Mouse (Mus musculus) T-cell, adult 2 months (primary cell): ENCODE measurements around the gene Hnf1b.

Source experiments
- DNase-seq: peaks from one replicate; pipeline ENCODE4 v3.0.0; 2022; ENCODE audit warnings: low spot score

Gene Hnf1b

GRCm38 (mm10) chr11:83849529-83850335 lies at the start of gene Hnf1b:
Hnf1b (plus strand) TSS chr11:83850063.
- no peak for DNase-seq

- DNase-seq, result no peak
These were observed 47.7 kb upstream of the Hnf1b start for GRCm38 (mm10) chr11:83802166-83802565.

- no peak for DNase-seq
These were observed 47.3 kb upstream of the Hnf1b start for GRCm38 (mm10) chr11:83802581-83802980.

GRCm38 (mm10) chr11:83810441-83810840 lies 39.4 kb upstream of the Hnf1b start:
- DNase-seq, result no peak

- DNase-seq, result no peak
These were observed 34.7 kb upstream of the Hnf1b start for GRCm38 (mm10) chr11:83815191-83815590.

GRCm38 (mm10) chr11:83815628-83816027 lies 34.2 kb upstream of the Hnf1b start:
- DNase-seq, result no peak

- no peak for DNase-seq
These were observed 32.8 kb upstream of the Hnf1b start for GRCm38 (mm10) chr11:83817048-83817447.

GRCm38 (mm10) chr11:83817994-83818393 lies 31.9 kb upstream of the Hnf1b start:
- no peak for DNase-seq

GRCm38 (mm10) chr11:83818591-83819127 lies 31.2 kb upstream of the Hnf1b start:
- no peak for DNase-seq

- DNase-seq, result no peak
These were observed 29.9 kb upstream of the Hnf1b start for GRCm38 (mm10) chr11:83819806-83820483.

- DNase-seq, result no peak
These were observed 23.7 kb upstream of the Hnf1b start for GRCm38 (mm10) chr11:83826142-83826541.

GRCm38 (mm10) chr11:83828553-83829142 lies 21.2 kb upstream of the Hnf1b start:
- no peak for DNase-seq

GRCm38 (mm10) chr11:83832389-83832788 lies 17.5 kb upstream of the Hnf1b start:
- DNase-seq, result peak; percentile 10

GRCm38 (mm10) chr11:83833517-83833916 lies 16.3 kb upstream of the Hnf1b start:
- DNase-seq, result no peak

GRCm38 (mm10) chr11:83833959-83834496 lies 15.8 kb upstream of the Hnf1b start:
- DNase-seq, result no peak

- no peak for DNase-seq
These were observed 10.4 kb upstream of the Hnf1b start for GRCm38 (mm10) chr11:83839451-83839850.

GRCm38 (mm10) chr11:83843534-83843933 lies 6.3 kb upstream of the Hnf1b start:
- DNase-seq, result no peak

- no peak for DNase-seq
These were observed 866 bp downstream of the Hnf1b start for GRCm38 (mm10) chr11:83850586-83851272.

- no peak for DNase-seq
These were observed 1.6 kb downstream of the Hnf1b start for GRCm38 (mm10) chr11:83851273-83852015.

GRCm38 (mm10) chr11:83852016-83852355 lies 2.1 kb downstream of the Hnf1b start:
- no peak for DNase-seq

- DNase-seq, result no peak
These were observed 2.8 kb downstream of the Hnf1b start for GRCm38 (mm10) chr11:83852501-83853211.
